Mouse (Mus musculus) limb, embryonic 13.5 days (tissue): ENCODE results near the gene Ttll11. TPM values are rescaled to one million over a fixed set of nuclear protein-coding genes. Genes with fewer than 3 reads are reported as not detected.

Experiments
- ATAC-seq: fragments of 200-750 bp; cut with Nextera tagmentation; 2 replicates; pipeline ENCODE4 v1.8.0; 2017; ENCODE audit warnings: low read depth, moderate number of reproducible peaks, moderate TSS enrichment; ENCODE audit not compliant: low FRiP score
- H3K27ac ChIP-seq: fragments of 300-500 bp; sonication (generic); 2 replicates; pipeline ENCODE4 v1.5.1; 2015; ENCODE audit warnings: inconsistent platforms, mild to moderate bottlenecking, moderate library complexity
- H3K27me3 ChIP-seq: fragments of 300-500 bp; sonication (generic); 2 replicates; pipeline ENCODE4 v1.6.1; 2015; ENCODE audit warnings: mild to moderate bottlenecking, inconsistent platforms
- H3K36me3 ChIP-seq: fragments of 300-500 bp; sonication (generic); 2 replicates; pipeline ENCODE4 v1.6.1; 2015; ENCODE audit warnings: inconsistent platforms, mild to moderate bottlenecking, moderate library complexity
- H3K4me1 ChIP-seq: fragments of 300-500 bp; sonication (generic); 2 replicates; pipeline ENCODE4 v1.6.1; 2015; ENCODE audit warnings: inconsistent platforms
- H3K4me2 ChIP-seq: fragments of 300-500 bp; sonication (generic); replicated peaks from 2 replicates; pipeline ENCODE4 v1.6.1; 2015; ENCODE audit warnings: inconsistent platforms, mild to moderate bottlenecking, moderate library complexity
- H3K4me3 ChIP-seq: fragments of 300-500 bp; sonication (generic); 2 replicates; pipeline ENCODE4 v1.5.1; 2015; ENCODE audit warnings: moderate library complexity, mild to moderate bottlenecking, inconsistent platforms
- H3K9ac ChIP-seq: fragments of 300-500 bp; sonication (generic); 2 replicates; pipeline ENCODE4 v1.6.1; 2015; ENCODE audit warnings: mild to moderate bottlenecking, inconsistent platforms
- H3K9me3 ChIP-seq: fragments of 300-500 bp; sonication (generic); 2 replicates; pipeline ENCODE4 v1.6.1; 2016; ENCODE audit warnings: inconsistent platforms
- WGBS: fragments of 180-500 bp; shearing (Covaris S2); methylation state at CpG from one replicate; pipeline ENCODE4 v1.1.7; 2015; 5-methylcytosine and 5-hydroxymethylcytosine counted together
- polyA plus RNA-seq: library from polyadenylated mRNA; unstranded; fragments of >200 nt; fragmentation: Nextera tagmentation; extraction: Ambion mirVana; gene quantifications from 2 replicates; pipeline ENCODE4 v1.2.1, GENCODE M21; 2015

Gene Ttll11
- polyA plus RNA-seq, result 0.85 and 1.0 TPM in 2 replicates

GRCm38 (mm10) chr2:35979644-35980021, at the start of gene Ttll11:
TSS of gene Ttll11 (minus strand) at chr2:35979913.
- H3K4me1 ChIP-seq, result peaks cover 22% of the 10 kb centered on the region
- WGBS, result under 1% methylated on average over 41 of the region's 42 CpGs
- H3K4me2 ChIP-seq, result peak within 1 kb of the TSS; percentile 96
- no peaks in the 10 kb centered on the region for H3K9me3 ChIP-seq
- ATAC-seq, result peak; percentile 89
- peak within 1 kb of the TSS; percentile 81 for H3K9ac ChIP-seq
- no peaks in the 10 kb centered on the region for H3K36me3 ChIP-seq
- H3K4me3 ChIP-seq, result peak within 1 kb of the TSS; percentile 71
- no peak within 1 kb of the TSS for H3K27ac ChIP-seq
- 0 out of 2 replicates have a peak, but pooled peaks cover 2% of the 10 kb centered on the region for H3K27me3 ChIP-seq

DNA sequence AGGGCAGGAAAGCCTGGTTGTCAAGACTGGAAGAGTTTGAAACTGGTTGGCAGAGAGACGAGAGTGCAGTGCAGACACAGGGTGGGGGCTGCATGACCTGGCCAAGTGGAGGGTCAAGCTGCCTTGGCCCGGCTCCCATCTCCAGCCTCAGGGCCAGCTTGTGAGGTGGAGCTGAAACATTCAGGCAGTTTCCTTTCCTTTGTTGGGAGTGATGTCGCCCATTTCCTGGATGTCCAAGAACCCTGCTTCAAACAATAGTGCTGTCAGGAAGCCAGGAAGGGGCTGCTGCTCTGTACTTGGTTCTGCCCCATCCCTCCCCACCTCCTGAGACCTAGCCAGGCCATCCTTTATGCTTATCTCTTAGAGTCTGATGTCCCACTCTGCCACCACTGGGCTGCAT, 43.6 kb upstream of the Ttll11 start:
- no peak overlapping the region for H3K4me3 ChIP-seq
- no peak for ATAC-seq
- no peaks in the 10 kb centered on the region for H3K36me3 ChIP-seq
- H3K4me1 ChIP-seq, result peaks cover 5% of the 10 kb centered on the region
- no peaks in the 10 kb centered on the region for H3K9me3 ChIP-seq
- 68% methylated on average over 3 of the region's 3 CpGs for WGBS
- H3K4me2 ChIP-seq, result no peak overlapping the region
- peaks cover 6% of the 10 kb centered on the region for H3K27me3 ChIP-seq
- no peak overlapping the region for H3K9ac ChIP-seq
- H3K27ac ChIP-seq, result no peak overlapping the region

- peak; percentile 59 for ATAC-seq
- H3K9me3 ChIP-seq, result no peaks in the 10 kb centered on the region
- H3K4me1 ChIP-seq, result peaks cover 5% of the 10 kb centered on the region
- H3K36me3 ChIP-seq, result no peaks in the 10 kb centered on the region
- H3K9ac ChIP-seq, result peak overlapping the region; percentile 53
- 7% methylated on average over 32 of the region's 32 CpGs for WGBS
- no peak overlapping the region for H3K27ac ChIP-seq
- peak overlapping the region; percentile 37 for H3K4me3 ChIP-seq
- H3K27me3 ChIP-seq, result peaks cover 6% of the 10 kb centered on the region
- peak overlapping the region; percentile 68 for H3K4me2 ChIP-seq
These were observed 41.9 kb upstream of the Ttll11 start for GRCm38 (mm10) chr2:36021385-36022159.

DNA sequence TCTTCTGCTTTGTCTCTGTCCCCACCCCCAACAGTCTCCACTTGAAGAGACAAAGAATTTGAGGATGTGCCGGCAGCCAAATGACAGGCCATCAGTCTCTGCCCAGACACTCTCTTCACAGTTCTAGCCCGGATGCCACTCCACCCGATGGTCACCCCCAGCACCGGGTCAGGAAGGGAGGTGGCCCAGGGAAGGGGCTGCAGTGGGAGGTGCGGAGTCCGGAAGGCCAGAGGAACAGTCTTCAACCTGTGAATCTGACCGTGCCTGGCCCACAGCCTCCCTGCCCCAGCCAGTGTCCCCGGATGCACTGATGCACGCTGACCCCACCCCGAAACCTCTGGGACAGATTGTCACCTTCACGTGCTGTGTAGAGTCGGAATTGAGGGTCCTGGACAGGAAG, 33.3 kb upstream of the Ttll11 start:
- Histone ChIP-seq H3K36me3 (no peaks in the 10 kb centered on the region), H3K4me1 (peaks cover 6% of the 10 kb centered on the region), H3K9me3 (no peaks in the 10 kb centered on the region), H3K4me2 (no peak overlapping the region), H3K27me3 (peaks cover 35% of the 10 kb centered on the region), H3K4me3 (no peak overlapping the region), H3K9ac (no peak overlapping the region), H3K27ac (no peak overlapping the region)
- ATAC-seq, result no peak
- 62% methylated on average over 12 of the region's 12 CpGs for WGBS

DNA sequence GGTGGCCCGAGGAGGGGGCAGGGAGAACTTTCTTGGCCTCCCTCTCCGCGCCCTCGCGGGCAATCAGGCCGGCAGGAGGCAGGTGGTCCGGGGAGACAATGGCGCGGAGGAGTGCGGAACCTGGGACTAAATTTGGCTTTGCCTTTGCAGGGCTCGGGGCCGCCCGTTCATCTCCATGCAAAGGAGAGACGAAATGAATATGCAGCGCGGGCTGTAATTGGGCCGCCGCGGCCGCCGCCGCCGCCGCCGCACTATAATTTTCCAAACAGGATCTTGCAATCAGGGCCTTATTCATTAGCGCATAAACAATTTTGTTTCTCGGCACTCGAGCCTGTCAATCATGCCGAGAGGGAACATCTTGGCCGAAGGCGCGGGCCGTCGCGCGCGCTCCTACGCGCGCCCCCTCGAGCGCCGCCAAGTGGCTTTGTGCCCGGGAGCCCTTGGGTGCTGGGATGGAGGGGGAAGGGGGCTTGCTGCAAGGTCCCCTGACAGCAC, 31.7 kb upstream of the Ttll11 start:
- Histone ChIP-seq H3K9ac (peak overlapping the region; percentile 59), H3K4me2 (peak overlapping the region; percentile 77), H3K4me1 (peaks cover 6% of the 10 kb centered on the region), H3K4me3 (peak overlapping the region; percentile 48), H3K27ac (no peak overlapping the region), H3K27me3 (peaks cover 35% of the 10 kb centered on the region), H3K9me3 (no peaks in the 10 kb centered on the region), H3K36me3 (no peaks in the 10 kb centered on the region)
- peak; percentile 30; the same call in 1 of the 2 replicates for ATAC-seq
- under 1% methylated on average over 44 of the region's 44 CpGs for WGBS

DNA sequence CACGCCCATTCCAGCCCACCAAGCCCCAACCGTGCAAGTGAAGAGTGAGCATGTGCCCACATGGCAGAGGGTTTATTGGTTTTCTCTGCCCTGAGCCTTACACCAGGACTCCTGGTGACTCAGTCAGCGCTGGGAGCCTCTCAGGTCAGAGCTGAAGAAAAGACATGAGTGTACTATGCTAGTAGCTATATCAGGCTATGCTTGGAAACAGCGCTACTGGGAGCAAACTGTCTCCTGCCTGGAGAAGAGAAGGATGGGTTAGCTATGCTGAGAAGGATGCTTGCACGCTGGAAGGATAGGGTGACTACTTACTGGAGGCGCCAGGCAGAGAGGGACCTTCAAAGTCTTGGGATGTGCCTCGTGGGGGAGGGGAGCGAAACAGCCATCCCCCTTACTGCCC, 30.9 kb upstream of the Ttll11 start:
- Histone ChIP-seq H3K4me1 (peaks cover 6% of the 10 kb centered on the region), H3K4me2 (peak overlapping the region; percentile 77), H3K27me3 (peaks cover 39% of the 10 kb centered on the region), H3K9ac (no peak overlapping the region), H3K9me3 (no peaks in the 10 kb centered on the region), H3K4me3 (peak overlapping the region; percentile 48), H3K27ac (no peak overlapping the region), H3K36me3 (no peaks in the 10 kb centered on the region)
- 46% methylated on average over 8 of the region's 8 CpGs for WGBS
- ATAC-seq, result no peak; the same call in 1 of the 2 replicates

GRCm38 (mm10) chr2:36009386-36009785, 29.7 kb upstream of the Ttll11 start:
- Histone ChIP-seq H3K27me3 (peaks cover 42% of the 10 kb centered on the region), H3K36me3 (no peaks in the 10 kb centered on the region), H3K4me1 (peaks cover 6% of the 10 kb centered on the region), H3K4me2 (no peak overlapping the region), H3K27ac (no peak overlapping the region), H3K4me3 (no peak overlapping the region), H3K9me3 (no peaks in the 10 kb centered on the region), H3K9ac (no peak overlapping the region)
- WGBS, result 22% methylated on average over 4 of the region's 4 CpGs
- ATAC-seq, result 0 out of 2 replicates have a peak, but pooled peaks have one; percentile 44

DNA sequence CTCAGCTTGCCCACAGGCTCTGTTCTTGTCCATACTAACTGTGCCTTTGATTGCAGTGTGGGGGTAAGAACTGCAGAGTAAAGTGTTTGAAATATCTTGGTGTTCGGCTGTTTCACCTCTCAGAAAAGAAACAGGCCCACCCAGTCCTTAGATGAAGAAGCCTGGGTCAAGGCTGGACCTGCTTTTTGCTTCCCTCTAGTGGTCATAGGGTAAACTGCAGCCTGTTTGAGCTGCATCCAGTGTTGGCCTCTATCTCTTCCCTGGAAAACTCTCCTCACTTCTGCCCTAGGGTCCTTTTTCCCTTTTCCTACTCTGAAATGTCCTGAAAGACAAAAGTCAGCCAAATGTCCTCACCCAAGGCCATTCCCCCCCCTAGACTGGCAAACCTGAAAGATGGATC, 28.4 kb upstream of the Ttll11 start:
- Histone ChIP-seq H3K4me3 (no peak overlapping the region), H3K9ac (no peak overlapping the region), H3K4me1 (peaks cover 6% of the 10 kb centered on the region), H3K27me3 (peaks cover 51% of the 10 kb centered on the region), H3K27ac (no peak overlapping the region), H3K4me2 (no peak overlapping the region), H3K9me3 (no peaks in the 10 kb centered on the region), H3K36me3 (no peaks in the 10 kb centered on the region)
- 29% methylated on average over 1 of the region's 1 CpGs for WGBS
- ATAC-seq, result no peak

DNA sequence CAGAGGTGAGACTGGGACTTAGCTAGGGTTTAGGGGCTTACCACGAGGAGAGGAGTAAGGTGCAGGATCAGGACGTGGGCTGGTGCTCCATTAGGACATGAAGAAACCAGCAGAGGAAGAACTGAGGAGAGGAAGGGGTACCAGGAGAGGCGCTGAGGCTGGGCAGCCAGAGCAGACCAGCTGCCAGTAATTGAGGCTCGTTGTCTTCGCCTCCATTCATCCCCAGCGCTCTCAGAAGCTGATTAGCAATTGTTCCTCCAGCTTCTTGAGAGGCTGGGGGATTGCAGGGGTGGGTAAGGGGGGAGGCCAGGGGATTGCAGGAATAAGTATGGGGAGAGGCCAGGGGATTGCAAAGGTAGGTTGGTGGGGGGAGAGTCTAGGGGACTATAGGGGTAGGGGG, 22.5 kb upstream of the Ttll11 start:
- Histone ChIP-seq H3K36me3 (no peaks in the 10 kb centered on the region), H3K9me3 (no peaks in the 10 kb centered on the region), H3K9ac (no peak overlapping the region), H3K4me1 (no peaks in the 10 kb centered on the region), H3K27me3 (peaks cover 33% of the 10 kb centered on the region), H3K4me3 (no peak overlapping the region), H3K27ac (no peak overlapping the region), H3K4me2 (no peak overlapping the region)
- no peak for ATAC-seq
- WGBS, result 47% methylated on average over 6 of the region's 6 CpGs

DNA sequence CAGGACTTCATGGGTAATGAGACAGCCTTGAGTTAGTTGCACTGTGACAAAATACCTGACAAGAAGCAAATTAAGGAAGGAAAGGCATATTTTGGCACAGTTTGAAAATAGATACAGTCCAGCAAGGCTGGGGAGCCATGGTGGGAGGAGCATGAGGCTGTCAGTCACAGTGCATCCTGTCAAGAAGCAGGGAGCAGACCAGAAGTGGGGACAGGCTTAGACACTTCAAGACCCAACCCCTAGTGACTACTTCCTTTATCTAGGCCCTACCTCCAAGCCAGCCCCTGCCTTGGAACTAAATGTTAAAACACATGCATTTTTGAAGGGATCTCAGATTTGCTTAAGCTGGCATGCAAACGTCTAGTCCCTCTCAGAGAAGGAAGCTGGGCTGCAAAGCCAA, 20.7 kb upstream of the Ttll11 start:
- Histone ChIP-seq H3K4me3 (no peak overlapping the region), H3K9ac (no peak overlapping the region), H3K4me1 (no peaks in the 10 kb centered on the region), H3K36me3 (no peaks in the 10 kb centered on the region), H3K27me3 (peaks cover 29% of the 10 kb centered on the region), H3K9me3 (no peaks in the 10 kb centered on the region), H3K4me2 (no peak overlapping the region), H3K27ac (no peak overlapping the region)
- no peak for ATAC-seq
- 48% methylated on average over 1 of the region's 1 CpGs for WGBS

GRCm38 (mm10) chr2:35999212-35999611, 19.5 kb upstream of the Ttll11 start:
- H3K27me3 ChIP-seq, result peaks cover 24% of the 10 kb centered on the region
- no peak overlapping the region for H3K4me2 ChIP-seq
- no peak overlapping the region for H3K27ac ChIP-seq
- no peaks in the 10 kb centered on the region for H3K36me3 ChIP-seq
- H3K9me3 ChIP-seq, result no peaks in the 10 kb centered on the region
- no peak overlapping the region for H3K9ac ChIP-seq
- H3K4me1 ChIP-seq, result no peaks in the 10 kb centered on the region
- no peak for ATAC-seq
- no peak overlapping the region for H3K4me3 ChIP-seq

DNA sequence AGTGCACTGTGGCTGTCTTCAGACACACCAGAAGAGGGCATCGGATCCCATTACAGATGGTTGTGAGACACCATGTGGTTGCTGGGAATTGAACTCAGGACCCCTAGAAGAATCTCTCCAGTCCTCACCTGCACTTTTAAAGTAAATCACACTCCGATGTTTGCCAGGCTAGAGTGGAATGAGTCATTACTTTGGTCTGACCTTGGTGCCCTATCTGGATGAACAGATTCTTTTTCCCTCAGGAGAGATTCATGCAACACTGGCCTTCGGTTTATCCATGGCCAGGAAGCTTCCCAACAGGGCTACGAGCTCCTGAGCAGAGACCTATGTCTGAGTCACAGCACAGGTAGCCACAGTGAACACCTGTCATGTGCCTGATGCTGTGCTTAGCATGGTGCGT, 18.7 kb upstream of the Ttll11 start:
- no peaks in the 10 kb centered on the region for H3K36me3 ChIP-seq
- ATAC-seq, result no peak
- no peak overlapping the region for H3K4me2 ChIP-seq
- no peaks in the 10 kb centered on the region for H3K9me3 ChIP-seq
- H3K27ac ChIP-seq, result no peak overlapping the region
- H3K9ac ChIP-seq, result no peak overlapping the region
- H3K4me3 ChIP-seq, result no peak overlapping the region
- H3K4me1 ChIP-seq, result no peaks in the 10 kb centered on the region
- H3K27me3 ChIP-seq, result peaks cover 18% of the 10 kb centered on the region
- 87% methylated on average over 5 of the region's 5 CpGs for WGBS

DNA sequence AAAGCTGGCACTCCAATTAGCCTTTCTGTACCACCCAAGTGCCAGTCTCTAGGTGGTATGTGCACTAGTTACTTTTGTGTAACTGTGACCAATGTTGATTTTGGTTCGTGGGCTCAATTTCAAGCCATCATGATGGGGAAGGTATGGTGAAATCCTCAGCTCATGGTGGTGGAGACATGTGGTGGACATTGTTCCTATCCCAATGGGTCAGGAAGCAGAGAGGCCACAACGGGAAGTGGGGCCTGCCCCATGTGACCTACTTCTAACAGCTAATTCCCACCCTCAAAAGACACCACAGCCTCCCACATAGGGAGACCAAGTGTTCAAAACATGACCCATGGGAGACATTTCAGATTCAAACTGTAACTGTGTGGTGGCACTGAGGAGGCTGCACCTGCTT, 17.0 kb upstream of the Ttll11 start:
- WGBS, result 76% methylated on average over 2 of the region's 2 CpGs
- no peak overlapping the region for H3K4me3 ChIP-seq
- H3K27me3 ChIP-seq, result peaks cover 7% of the 10 kb centered on the region
- H3K9me3 ChIP-seq, result no peaks in the 10 kb centered on the region
- ATAC-seq, result no peak
- no peak overlapping the region for H3K9ac ChIP-seq
- H3K36me3 ChIP-seq, result no peaks in the 10 kb centered on the region
- no peak overlapping the region for H3K4me2 ChIP-seq
- no peak overlapping the region for H3K27ac ChIP-seq
- no peaks in the 10 kb centered on the region for H3K4me1 ChIP-seq
